Mouse (Mus musculus) embryo, embryonic 9.5 days (tissue): ENCODE data around the gene Ube2e3.

Experiments
- DNase-seq: peaks from one replicate; pipeline ENCODE4 v3.0.0-alpha.2; 2017; ENCODE audit errors: extremely low spot score

Gene Ube2e3

DNA sequence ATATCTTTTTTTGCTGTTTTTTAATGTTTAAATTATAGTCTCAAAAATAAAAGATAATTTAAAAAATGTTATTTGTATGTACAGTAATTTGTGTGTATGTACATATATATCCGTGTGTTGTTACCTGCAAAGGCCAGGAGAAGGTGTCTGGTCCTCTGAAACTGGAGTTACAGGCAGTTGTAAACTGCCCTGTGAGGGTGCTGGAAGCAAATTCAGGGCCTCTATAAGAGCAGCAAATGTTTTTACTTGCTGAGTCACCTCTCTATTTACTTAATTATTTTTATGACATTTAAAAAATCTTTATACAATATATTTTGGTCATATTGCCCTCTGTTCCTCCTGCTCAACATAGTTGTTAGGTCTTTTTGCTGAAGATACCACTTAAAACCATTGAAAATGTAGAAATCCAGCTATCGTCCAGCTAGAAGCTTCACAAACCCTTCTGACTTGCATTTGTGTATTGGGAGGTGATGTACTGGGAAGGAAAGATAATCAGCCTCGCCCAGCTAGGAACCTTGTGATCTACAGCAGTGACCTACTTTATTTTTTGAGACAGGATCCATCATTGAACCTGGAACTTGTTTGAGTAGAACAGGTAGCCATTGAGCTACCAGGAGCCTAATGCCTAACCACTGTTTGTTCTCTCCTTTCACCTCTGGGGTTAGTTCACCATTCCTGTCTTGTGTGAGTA is 15.0 kb downstream of the Ube2e3 start:
- DNase-seq: no peak

DNA sequence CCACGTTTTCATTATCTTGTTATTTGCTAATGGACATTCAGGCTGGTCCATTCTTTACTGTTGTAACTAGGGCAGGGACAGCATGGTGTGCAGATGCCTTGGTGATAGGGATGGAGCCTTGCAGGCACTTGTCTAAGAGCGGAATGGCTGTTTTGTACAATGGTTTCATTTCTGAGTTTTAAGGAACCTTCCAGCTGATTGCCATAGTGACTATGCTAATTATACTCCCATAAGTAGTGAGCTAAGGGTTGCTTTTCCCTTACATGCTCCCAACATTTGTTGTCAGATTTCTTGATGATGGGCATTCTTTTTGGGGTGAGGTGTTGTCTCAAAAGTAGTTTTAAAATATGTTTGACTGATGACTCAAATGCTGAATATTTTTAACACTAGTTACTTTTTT is 18.5 kb downstream of the Ube2e3 start:
- no peak for DNase-seq

GRCm38 (mm10) chr2:78888190-78888589 is 20.3 kb downstream of the Ube2e3 start:
- DNase-seq: no peak

DNA sequence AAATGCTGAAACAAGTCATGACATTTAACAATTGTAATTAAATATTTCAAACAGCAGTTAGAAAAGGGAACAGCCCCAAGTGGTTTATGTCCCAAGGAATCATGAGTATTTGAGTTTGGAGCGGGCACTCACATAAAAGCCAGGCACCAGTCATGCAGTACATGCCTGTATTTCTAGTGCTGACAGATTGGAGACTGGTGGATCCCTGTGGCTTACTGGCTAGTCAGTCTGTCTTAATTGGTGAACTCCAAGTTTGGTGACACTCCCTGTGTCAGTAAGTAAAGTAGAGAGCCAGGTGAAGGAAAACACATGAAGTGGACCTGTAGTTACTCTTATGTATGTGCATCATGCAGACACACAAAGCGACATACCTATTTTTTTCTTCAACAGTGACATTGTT is 27.3 kb downstream of the Ube2e3 start:
- no peak for DNase-seq

DNA sequence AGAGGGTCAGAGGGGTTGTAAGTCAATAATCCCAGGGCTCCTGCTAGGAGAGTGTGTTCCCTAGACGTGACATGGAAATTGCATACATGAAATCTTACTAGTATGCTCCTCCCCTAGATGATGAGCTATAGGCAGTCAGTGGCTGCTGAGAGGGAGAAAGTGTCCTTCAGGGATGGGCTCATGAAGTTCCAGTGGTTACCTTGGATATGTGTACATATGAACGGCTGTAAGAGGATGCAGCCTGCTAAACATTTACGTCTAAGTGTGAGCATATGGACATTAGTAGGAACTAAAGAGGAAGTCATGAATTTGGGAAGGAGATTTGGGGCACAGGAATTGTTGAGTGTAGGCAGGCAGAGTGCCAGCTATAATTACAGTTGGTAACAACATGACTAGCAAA is 38.0 kb downstream of the Ube2e3 start:
- DNase-seq: no peak

- no peak for DNase-seq
These were observed 43.6 kb downstream of the Ube2e3 start for GRCm38 (mm10) chr2:78911516-78911915.

DNA sequence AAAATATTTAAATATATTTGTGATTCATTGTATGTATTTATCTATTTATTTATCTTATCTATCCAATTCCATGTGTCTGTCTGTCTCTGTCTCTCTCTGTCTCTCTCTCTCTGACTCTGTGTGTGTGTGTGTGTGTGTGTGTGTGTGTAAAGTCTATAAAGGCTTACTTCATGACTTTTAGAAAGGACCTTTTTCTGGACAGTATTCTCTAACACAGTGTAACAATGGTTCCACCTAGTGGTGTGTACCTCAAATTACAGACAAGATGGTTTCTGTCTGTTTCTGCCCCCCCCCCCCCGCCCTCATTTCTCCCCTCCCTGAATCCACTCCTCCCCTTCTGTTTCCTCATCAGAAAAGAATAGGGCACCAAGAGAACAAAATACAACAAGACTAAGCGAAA is 46.9 kb downstream of the Ube2e3 start:
- DNase-seq: no peak

GRCm38 (mm10) chr2:78922980-78923674 is 55.2 kb downstream of the Ube2e3 start:
- no peak for DNase-seq

GRCm38 (mm10) chr2:78925807-78926206 is 57.9 kb downstream of the Ube2e3 start:
- no peak for DNase-seq

GRCm38 (mm10) chr2:78927625-78928024 is 59.7 kb downstream of the Ube2e3 start:
- no peak for DNase-seq

DNA sequence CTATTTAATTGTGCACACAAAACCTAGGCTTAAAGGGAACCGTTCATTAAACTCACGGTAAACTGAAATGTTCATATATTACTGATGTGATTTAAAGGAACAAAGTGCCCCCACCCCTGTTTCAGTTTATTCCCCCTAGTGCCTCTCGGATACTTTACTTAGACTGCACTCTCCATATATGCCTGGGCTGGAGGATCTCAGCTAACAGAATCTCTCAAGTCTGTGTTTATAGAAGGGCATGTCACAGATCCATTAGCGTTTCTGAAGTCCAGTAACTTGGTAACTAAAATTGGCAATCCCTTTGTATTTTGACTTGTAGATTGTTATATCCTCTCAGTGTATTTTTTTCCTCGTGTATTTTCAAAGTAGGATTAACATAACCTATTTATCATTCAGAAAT is 60.2 kb downstream of the Ube2e3 start:
- DNase-seq: no peak

DNA sequence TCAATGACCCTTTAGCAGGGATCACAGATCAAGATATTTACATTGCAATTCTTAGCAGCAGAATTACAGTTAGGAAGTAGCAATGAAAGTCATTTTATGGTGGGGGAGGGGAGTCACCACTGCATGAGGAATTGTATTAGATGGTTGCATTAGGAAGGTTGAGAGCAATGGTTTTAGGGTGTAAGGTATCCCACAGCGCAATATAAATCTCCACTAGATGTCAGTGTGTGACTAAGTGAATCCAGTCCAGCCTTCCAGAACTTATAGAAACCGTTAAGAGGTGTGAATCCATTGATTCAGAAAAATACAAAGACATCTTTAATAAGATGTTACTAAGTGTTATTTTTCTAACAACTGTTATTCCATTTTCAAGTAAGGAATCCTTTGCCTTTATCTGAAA is 63.4 kb downstream of the Ube2e3 start:
- no peak for DNase-seq

- peak; percentile 14 for DNase-seq
These were observed 91.5 kb downstream of the Ube2e3 start for GRCm38 (mm10) chr2:78959451-78959850.

DNA sequence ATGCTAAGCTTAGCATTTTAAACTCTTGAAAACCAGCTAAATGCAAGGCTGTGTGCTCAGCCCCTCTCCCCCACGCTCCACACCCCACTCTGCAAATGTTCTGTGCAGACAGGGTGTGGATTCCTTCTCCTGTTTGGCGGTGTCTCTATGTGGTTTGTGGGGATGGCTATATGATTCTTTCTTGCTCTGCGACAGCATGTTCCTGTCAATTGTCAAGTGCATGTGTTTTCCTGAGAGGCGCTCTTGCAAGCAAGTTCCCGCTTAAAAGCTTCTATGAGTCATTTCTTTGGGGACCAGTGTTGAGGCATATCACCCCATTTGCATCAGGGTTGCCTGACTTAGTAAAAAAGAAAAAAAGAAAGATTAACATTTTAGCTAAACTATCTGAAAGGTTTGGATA is 92.4 kb downstream of the Ube2e3 start:
- DNase-seq: no peak

DNA sequence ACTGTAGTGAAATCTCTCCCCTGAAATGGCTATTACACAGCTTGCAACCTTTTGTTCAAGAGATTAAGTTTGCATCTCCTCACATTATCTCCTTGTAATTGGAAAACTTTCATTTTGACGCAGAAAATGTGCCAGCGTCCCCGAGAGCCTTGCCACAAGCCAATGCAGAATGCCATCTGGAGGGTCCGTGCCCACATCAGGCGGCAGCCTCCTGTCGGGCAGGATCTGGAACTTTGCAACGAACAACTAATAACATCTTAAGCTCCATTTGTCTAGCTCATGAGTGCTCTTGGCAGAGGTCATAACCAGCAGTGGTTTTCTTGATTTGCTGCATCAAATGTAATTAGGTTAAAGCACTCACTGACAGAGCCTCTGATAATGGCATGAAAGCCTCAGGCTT is 93.1 kb downstream of the Ube2e3 start:
- DNase-seq: no peak

DNA sequence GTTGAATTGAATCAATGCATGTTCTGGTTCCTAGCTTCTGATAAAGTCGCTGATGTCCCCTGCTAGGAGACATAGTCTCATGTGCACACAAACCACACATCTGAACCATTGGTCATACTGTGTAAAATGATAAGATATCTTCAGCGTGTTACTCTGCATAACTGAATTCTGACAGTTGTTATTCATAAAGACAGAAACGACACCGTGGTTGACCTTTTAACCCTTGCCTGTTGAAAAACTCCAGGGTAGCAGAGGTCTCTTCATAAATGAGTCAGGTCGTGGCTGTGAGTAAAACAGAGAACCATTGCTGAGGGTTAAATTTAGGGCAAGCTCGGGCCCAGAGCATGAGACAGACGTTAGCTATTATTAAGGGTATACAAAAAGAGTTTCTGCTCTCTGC is 93.7 kb downstream of the Ube2e3 start:
- peak; percentile 21 for DNase-seq

DNA sequence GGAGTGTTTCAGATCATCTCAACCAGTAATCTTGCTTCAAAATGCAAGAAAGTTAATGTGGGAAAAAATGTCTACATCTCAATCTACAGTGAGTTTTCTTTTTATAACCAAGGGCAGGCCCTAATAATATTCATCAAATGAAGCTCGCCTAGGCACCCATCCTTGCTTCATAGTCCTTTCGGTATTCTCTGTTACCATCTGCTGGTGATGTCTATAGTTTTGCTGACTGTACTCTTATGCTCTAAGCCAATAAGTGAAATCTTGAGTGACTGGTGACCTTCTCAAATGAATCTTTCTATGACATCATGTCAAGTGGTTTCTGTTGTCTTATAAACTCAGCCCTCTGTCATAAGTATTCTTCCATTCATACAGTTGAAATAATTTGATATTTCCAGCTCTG is 97.1 kb downstream of the Ube2e3 start:
- no peak for DNase-seq

DNA sequence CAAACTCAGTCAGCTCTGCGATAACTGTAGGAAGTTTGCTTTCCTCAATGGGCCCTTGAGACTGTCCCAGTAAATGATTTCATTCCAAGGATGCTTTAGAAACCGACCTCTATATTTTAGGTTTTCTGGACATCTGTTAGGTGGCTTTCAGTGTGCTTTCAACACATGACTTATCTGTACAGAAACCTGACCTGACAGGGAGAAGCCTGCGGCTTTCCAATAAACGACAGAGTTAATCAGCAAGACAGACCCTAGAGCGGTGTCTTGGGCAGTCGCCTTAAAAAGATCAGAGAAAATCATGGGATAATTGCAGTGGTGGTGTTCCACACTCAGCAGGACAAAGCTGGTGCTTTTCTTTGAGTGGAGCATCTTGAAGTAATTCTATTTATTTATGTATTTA is 97.5 kb downstream of the Ube2e3 start:
- DNase-seq: no peak

GRCm38 (mm10) chr2:78970088-78970487 is 102.2 kb downstream of the Ube2e3 start:
- DNase-seq: no peak
